Mouse (Mus musculus) left cerebral cortex, postnatal 14 days (tissue): ENCODE results near the gene Mcam. TPM values are rescaled to one million over a fixed set of nuclear protein-coding genes. Genes with fewer than 3 reads are reported as not detected.

Experiments used
- DNase-seq, 2 experiments: peaks; one replicate each; pipeline ENCODE4 v3.0.0; 2021 to 2022; ENCODE audit warnings: low spot score in 2 of 2, mixed read lengths in 1 of 2
- intact Hi-C: fragments of 180-260 bp; cut with DNase I; formaldehyde crosslinking; loops from one replicate; pipeline ENCODE4 v1.15.1; 2025
- total RNA-seq, 2 experiments: library from RNA; stranded (reverse); gene quantifications; 2 replicates each; pipeline ENCODE4 v1.2.3; 2021

The Mcam gene
- total RNA-seq, 2 experiments from 2014 or later = 20.3 to 22.0 TPM

GRCm38 (mm10) chr9:44130581-44131275 is 3.5 kb upstream of the Mcam start:
- DNase-seq = no peak
- intact Hi-C loops = no loop called here

GRCm38 (mm10) chr9:44131276-44131590 is 3.0 kb upstream of the Mcam start:
- no peak for DNase-seq
- intact Hi-C loops = no loop called here

- intact Hi-C loops = no loop called here
- no peak for DNase-seq
Observed at GRCm38 (mm10) chr9:44132200-44132599, 2.1 kb upstream of the Mcam start.

- intact Hi-C loops = no loop called here
- DNase-seq = no peak
Observed at GRCm38 (mm10) chr9:44133287-44133686, 982 bp upstream of the Mcam start.

- intact Hi-C loops = no loop called here
- no peak for DNase-seq
Observed at GRCm38 (mm10) chr9:44134851-44135730, 822 bp downstream of the Mcam start.

GRCm38 (mm10) chr9:44135731-44136411 is 1.6 kb downstream of the Mcam start:
- no peak for DNase-seq
- intact Hi-C loops = no loop called here

GRCm38 (mm10) chr9:44137846-44138245 is 3.6 kb downstream of the Mcam start:
- intact Hi-C loops = no loop called here
- no peak for DNase-seq

GRCm38 (mm10) chr9:44141951-44142350 is 7.7 kb downstream of the Mcam start:
- DNase-seq = no peak
- intact Hi-C loops = no loop called here

- DNase-seq = no peak
- intact Hi-C loops = no loop called here
Observed at GRCm38 (mm10) chr9:44143421-44143820, 9.2 kb downstream of the Mcam start.

GRCm38 (mm10) chr9:44144023-44144717 is 9.9 kb downstream of the Mcam start:
- DNase-seq = no peak
- intact Hi-C loops = no loop called here

- DNase-seq = no peak
- intact Hi-C loops = no loop called here
Observed at GRCm38 (mm10) chr9:44144718-44145060, 10.4 kb downstream of the Mcam start.

- intact Hi-C loops = no loop called here
- no peak for DNase-seq
Observed at GRCm38 (mm10) chr9:44147290-44147689, 13.0 kb downstream of the Mcam start.

GRCm38 (mm10) chr9:44159886-44160285 is 25.6 kb downstream of the Mcam start:
- DNase-seq = no peak
- intact Hi-C loops = no loop called here

GRCm38 (mm10) chr9:44168931-44169330 is 34.7 kb downstream of the Mcam start:
- intact Hi-C loops = no loop called here
- no peak for DNase-seq

- no peak for DNase-seq
- intact Hi-C loops = no loop called here
Observed at GRCm38 (mm10) chr9:44170691-44171151, 36.5 kb downstream of the Mcam start.

GRCm38 (mm10) chr9:44175556-44175955 is 41.3 kb downstream of the Mcam start:
- no peak for DNase-seq
- intact Hi-C loops = no loop called here

- no peak for DNase-seq
- intact Hi-C loops = no loop called here
Observed at GRCm38 (mm10) chr9:44175957-44176356, 41.7 kb downstream of the Mcam start.

- intact Hi-C loops = no loop called here
Observed at GRCm38 (mm10) chr9:44177405-44177804, 43.1 kb downstream of the Mcam start.

GRCm38 (mm10) chr9:44178389-44178788 is 44.1 kb downstream of the Mcam start:
- DNase-seq = peak in 1 of 2 experiments; percentile 22
- intact Hi-C loops = no loop called here

More at GRCm38 (mm10) chr9:44177405-44177804, 43.1 kb downstream of the Mcam start:
- no peak for DNase-seq

GRCm38 (mm10) chr9:44178811-44179210 is 44.5 kb downstream of the Mcam start:
- DNase-seq = no peak
- intact Hi-C loops = no loop called here
